Mouse (Mus musculus): Measurements from ENCODE around the gene Lsp1.

- TF ChIP-seq CTCF (IDR thresholded peaks at IDR 0.05; ENCODE audit: low read depth, low read length): no peak
- no peak for TF ChIP-seq POLR2A (IDR thresholded peaks at IDR 0.05; ENCODE audit: extremely low read depth, insufficient read depth, low read length)
These were observed 47.3 kb upstream of the Lsp1 start for GRCm38 (mm10) chr7:142413285-142413684.
